Mouse (Mus musculus) brain, embryonic 18.5 days (tissue): ENCODE data around the gene Phtf1.

Experiments used
- DNase-seq: peaks from one replicate; pipeline ENCODE4 v3.0.0-alpha.2; 2012; ENCODE audit warnings: low read depth, low spot score

Phtf1 gene

DNA sequence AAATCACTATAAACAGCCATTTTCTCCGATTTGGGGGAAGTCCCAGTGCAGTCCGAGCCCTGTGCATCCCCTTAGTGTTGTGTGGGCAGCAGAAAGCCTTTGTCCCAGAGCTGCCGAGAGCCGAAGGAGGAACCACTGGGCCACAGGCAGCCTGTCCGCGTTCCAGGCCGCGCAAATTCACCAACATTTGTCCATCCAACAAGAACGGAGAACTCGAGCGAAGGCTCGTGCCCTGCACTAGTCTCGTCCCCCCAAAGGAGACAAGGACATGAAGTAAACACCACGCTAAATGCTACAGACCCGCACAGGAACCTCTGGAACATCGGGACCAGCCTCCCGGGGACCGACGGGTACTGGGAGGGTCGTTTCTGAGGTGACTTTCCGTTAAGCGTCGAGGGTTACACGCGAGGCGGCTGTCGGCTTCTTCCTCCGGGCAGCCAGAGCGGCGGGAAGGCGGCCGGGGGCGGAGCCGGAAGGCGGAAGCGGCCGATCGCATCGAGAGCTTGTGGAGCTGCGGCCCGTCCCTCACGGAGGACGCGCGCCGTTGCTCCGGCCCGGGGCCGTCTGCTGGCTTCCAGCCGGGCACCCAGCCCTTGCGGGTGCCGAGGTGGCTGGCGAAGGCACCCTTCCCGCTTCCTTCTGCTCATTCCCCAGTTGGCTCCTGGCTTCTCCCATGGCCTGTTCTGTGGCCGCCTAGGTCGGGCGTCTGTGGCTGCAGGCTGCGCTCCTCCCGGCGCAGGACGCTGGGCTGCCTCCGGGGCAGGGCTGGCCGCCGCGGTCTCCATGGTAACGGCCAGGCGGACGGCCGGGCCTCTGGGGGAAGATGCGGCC is at the start of gene Phtf1:
Gene Phtf1 (plus strand): TSS at position 250 of the 831 bp plus-strand sequence.
- peak; percentile 42 for DNase-seq

DNA sequence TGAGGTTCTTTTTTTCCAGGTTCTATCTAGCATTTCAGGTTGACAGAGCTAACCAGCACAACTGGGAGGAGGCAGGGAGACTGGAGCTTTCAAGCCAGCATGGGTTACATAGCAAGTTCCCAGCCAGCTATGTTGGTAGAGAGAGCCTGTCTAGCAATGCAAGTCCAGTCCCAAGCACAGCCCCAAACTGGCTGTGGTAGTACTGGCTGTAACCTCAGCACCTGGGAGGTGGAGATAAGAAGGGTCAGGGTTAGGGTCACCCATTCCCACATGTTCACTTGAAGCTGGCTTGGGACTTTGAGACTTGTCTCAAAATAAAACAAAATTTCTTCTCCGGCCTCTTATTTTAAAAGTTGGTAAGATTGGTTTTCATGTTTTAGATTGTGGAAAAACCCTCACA is 47.8 kb upstream of the Phtf1 start:
- DNase-seq, result no peak

DNA sequence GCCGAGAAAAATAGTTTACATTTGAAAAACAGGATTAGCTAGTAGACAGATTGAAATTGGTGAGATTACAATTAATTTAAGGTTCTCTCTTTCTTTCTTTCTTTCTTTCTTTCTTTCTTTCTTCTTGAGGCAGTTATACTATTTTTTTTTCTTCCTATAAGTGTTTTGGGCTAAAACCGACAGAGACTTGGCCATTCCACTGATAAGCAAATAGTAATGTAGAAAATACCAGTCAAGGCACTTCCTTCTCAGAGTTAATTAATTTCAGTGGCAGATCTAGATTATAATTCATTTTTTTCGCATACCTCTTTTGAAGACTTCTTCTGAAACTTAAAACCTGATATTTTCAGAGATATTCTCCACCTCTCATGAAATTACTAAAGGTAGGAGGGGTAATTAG is 42.6 kb upstream of the Phtf1 start:
- DNase-seq, result no peak

DNA sequence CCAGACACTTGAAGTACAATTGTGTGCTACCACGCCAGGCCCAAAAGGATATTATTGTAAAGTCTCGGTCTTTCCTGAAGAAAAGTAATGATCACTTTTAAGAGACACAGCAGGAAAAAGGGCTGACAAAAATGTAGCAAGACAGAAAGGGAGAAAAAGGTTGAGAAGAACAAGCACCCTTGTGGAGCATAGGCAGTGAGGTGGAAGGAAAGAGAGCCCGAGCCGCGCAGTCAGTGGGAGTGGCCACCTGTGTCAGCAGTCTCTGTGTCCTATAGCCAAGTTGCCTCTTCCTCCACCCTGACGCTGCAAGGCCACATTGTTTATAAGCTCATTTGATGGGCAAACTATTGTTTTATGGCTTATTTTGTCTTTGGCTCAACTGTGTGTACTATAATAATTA is 40.4 kb upstream of the Phtf1 start:
- no peak for DNase-seq

DNA sequence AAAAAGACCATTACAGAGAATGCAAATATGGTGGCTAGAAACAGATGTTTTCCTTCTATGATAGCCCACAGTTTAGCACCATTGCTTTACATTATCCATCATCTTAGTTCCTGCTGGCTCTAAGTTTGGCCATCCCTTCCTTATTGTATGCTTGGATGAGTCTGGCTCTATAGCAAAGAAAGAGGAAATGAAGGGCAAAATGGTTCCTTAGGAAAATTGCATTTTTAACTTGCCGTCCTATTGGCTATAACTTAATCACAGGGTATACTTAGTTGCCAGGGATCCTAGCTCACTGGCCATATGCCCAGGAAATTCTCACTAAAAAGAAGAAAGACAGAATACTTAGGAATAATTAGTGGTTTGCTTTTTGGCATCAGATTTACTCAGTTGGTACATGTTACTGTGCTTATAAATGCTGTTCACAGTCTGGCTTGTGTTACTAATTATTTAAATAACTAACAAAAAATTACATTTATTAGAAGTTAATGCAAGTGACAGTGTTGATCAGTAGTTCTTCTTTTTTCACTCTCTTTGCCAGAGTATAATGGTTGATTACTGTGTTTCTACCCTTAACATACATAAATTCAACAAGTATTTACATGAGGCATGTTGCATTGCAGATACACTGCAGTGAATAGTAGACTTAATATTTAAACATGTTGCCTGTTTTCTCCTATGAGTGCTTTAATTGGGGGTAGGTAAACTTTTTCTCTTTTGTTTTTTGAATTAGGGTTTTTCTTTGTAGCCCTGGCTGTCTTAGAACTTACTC is 22.9 kb upstream of the Phtf1 start:
- peak; percentile 72 for DNase-seq

DNA sequence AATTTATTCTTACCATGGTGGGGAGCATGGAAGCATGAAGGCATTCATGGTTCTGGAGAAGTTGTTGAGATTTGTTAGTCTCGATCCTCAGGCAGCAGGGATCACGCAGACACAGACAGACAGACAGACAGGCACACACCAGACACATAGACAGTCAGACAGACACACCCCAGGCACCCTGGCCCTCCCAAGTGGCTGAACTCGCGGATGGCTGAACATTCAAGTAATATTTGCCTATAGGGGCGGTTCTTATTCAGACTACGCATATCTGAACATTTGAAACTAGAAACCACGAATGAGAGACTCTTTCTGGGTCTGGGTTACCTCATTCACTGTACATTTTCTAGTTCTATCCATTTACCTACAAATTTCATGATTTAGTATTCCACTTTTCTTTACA is 19.2 kb upstream of the Phtf1 start:
- DNase-seq, result no peak

DNA sequence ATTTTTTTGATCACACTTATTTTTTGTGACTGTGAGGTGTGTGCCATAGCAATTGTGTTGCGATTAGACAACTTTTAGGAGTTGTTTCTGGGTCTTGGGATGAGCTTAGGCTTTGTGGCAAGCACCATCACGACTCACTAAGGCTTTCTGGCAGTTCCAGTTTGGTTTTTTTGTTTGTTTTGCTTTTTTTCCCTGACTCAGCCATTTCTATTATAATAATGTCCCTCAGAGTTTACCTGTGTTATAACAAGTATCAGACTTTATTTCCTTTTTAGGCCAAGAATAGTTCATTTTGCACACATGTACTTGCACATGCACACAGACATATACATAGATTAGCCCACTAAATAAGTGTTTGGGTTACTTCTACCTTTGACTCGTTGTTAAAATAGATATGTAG is 7.3 kb upstream of the Phtf1 start:
- no peak for DNase-seq

DNA sequence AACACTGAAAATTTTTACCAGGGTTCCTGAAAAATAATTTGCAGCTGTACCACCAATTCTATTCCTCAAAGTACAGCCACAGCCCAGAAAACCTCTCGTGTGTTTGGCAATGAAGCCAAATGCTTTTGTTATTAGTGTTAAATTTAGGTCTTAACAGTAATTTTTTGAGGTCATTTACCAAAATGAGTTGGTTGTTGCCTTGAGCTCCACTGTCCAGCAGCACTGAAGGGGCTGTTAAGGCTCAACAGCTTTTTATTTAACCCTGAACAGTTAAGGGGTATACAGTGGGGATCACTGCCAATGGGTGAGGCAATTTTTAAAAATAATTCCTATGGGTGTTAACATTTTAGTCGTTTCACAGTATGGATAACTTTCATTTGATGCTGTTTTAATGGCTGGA is 679 bp upstream of the Phtf1 start:
- DNase-seq, result no peak

DNA sequence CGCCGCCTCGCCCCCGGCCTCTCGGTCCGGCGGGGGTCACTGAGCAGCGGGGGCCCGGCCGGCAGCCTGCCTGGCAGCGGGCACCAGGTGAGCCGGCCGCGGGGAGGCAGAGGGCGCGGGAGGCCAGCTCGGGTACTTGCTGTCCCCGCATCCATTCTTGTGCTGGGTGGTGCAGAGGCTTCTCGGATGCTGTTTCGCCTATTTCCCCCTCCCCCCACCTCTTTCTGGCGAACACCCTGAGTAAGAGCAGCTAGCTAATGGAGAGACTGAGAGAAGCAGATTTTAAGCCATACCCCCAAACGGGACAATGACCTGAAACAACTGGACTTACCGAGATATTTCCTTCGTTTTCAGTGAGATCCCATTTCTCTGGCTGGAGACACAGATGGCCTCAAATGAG is 791 bp downstream of the Phtf1 start:
- peak; percentile 30 for DNase-seq

DNA sequence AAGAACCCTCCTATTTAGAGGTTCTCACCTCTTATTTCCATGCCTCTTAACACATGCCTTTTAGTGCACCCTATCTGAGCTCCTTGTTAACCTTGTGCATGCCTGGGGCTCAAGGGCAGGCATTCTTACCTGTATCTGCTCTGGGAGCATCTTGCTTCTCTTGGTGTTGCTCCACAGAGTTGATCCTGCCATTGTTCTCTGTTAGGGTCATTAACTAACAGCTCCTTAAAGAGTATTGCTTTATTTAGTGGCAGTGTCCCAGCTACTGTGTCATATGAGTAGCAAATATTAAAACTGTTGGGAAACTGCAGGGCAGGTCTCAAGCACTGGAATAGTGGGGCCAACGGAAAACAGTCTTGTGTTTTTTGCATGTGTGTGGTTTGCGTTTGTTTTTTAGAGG is 3.2 kb downstream of the Phtf1 start:
- DNase-seq, result no peak

DNA sequence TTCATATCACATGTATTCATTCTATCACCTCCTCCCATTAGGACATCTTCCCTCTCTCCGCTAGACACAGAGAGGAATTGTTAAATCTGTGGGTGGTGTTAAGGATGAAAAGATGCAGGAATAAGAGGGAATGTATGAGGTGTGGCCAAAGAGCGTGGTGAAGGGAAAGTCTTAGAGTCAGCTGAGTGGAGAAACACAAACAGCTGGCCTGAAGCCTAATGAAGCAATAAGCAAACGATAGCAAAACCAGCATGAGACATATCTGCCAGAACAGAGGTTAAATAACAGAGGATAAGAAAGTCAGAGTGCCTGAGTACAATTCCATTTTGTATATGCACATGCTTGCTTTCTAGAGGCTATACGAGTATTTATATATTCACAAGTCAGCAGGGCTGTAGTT is 16.6 kb downstream of the Phtf1 start:
- no peak for DNase-seq

DNA sequence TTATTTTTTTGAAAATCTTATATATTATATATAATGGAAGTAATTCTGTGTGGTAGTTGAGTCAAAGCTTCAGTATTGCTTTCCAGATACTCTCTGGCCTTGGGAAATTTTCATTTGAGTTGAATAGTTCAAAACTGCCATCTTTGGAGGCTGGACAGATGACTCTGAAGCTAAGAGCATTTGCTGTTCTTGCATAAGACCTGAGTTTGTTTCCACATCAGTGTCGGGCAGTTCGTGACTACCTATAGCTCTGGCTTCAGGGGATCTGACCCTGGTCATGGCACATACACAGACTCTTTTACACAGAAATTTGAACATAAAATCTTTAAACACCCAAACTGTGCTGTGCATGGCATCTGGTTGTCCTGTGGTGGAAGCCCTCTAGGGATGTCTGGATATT is 17.3 kb downstream of the Phtf1 start:
- no peak for DNase-seq

DNA sequence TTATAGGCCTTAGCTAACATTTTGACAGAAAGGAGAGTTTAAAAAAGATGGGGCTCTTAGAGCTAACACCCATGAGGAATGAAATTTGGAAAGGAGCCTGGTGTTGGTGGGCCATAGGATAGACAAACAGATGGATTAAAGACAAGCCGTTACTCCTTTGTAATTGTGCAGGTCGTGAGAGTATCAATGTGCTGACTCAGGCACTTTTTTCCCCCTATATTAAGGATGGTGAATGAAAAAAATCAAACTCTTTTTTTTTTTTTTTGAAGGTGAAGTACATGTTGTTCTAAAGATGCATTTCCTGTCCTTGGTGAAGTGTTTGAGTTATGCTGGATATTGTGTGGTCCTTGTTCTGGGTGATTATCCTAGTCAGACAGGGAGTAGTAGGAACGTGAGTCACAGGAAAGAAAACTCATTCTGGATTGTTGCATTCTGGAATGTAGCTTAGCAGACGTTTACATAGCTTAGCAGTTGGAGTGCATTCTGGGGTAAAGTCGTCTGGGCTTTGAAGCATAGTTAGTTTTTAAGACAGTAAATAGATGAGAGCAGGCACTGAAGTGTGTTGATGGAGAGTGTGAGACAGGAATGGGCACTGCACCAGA is 20.0 kb downstream of the Phtf1 start:
- no peak for DNase-seq

DNA sequence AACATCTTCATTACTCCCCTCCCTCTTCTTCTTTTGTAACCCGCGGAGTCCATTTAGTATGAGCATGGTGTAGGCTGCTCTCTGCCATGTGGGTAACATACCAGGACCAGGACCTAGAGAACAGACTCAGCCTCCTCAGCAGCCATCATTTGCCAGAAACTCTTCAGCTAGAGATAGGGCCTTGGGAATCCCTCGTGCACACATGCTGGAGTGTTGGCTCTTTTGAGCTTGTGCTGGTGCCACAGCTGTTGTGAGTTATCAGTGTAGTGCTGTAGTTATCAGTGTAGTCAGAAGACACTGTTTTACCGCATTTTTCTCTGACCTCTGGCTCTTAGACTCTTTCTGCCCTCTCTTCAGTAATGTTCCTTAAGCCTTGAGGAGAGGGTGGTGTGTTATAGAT is 21.4 kb downstream of the Phtf1 start:
- no peak for DNase-seq

DNA sequence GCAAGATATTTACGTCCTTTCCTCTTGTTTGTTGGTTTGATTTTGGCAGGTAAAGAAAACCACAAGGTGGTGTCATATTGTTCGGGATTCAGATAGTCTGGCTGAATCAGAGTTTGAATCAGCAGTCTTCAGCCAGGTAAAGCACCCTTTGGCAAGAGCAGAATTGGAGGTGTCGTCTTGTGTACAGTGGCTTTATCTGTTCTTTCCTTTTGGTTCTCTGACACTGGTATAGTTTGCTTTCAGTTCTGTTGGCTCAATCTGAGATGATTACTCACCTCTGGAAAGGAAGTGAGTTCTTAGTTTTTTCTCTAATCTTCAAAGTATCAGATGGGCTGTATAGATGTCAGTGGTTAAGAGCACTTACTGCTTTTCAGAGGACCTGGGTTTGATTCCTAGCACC is 23.4 kb downstream of the Phtf1 start:
- DNase-seq, result no peak

DNA sequence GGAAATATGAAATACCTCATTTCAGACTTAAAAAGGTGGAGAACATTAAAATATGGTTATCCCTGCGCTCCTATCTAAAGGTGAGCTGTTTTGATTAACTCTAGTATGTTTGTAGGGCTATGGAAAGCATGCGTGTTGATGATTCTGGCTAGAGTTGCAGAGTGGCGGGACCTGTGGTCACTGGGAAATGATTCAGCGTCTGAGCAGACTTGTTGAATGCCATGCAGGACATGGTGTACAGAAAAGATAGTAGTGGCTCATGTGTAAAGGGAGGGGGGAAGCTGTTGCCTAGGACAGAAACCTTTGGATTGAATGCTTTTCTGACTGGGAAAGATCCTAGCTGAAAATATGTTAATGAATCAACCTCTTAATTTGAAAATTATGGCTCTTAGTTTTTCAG is 30.8 kb downstream of the Phtf1 start:
- no peak for DNase-seq

DNA sequence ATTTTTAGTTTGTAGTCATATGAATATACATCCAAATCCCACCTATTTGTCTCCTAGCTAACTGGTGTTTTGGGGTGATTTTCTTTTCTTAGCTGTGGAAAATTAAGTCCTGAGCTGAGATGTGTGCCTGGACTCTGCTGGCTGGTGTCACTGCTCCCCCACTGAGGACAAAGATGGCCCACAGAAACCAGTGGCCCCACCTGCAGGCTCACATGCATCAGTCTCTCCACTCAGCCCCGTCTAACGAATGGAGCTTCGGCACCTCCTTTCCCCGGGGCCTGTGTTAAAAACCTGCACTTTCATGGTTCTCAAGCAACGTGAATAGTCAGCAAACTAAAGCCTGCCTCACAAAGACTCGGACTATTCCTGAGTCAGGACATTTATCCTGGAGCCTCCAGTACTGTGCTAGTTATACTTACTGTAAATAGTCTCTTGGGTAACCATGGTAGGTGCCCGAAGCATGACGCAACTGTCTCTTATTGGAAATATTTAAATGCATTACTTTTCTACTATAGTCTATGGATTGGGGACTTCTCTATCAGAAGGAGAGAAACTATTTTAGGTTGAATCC is 39.1 kb downstream of the Phtf1 start:
- DNase-seq, result no peak

DNA sequence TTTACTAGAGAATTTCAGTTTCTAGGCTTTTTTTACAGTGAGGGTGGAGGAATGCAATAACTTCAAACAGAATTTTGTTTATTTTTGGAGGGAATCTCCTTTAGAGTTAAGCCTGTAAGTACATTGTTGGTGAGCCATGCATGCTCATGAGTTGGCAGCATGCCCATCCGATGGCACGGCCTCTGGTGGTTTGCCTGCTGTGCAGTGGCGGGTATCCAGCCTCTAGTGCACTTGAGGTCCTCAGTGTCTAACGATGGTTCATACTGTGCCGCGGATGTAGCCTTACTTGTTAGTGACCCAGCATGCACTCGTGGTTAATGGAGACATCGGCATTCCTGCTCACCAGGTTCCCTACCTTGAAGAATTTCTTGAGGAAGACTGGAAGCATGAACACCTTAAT is 39.6 kb downstream of the Phtf1 start:
- DNase-seq, result no peak

DNA sequence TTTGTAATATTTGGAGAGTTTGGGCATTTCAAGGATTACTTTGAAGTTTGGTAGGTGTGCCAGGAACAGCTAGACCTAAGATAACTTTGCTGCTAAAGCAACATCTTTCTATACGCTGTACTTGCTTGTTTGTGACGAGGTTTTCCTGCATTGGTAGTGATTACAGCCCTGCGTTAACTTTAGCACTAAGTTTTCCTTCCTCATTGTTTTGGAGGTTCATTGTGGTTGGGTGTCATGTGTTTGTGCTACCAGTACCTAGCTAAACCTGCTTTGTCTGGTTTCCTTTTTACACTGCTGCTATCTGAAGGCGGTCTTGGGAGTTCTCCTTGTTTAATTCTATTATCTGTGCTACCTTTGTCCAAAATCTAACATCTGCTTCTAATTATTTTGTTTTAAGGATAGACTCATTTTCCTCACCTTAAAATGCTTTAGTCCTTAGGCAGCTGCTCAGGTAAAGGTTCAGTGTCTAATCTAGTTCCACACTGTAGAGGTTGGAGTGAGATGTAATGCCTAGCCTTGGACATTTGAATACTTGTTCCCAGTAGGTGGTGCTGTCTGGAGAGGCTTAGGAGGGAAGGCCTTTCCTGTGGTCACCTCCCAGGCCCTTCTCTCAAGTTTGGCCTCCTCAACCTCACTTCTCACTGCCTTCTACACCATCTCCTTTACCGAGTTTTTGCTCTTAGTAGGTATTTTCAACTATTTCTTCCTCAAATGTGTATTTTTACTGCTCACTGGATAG is 42.2 kb downstream of the Phtf1 start:
- no peak for DNase-seq

DNA sequence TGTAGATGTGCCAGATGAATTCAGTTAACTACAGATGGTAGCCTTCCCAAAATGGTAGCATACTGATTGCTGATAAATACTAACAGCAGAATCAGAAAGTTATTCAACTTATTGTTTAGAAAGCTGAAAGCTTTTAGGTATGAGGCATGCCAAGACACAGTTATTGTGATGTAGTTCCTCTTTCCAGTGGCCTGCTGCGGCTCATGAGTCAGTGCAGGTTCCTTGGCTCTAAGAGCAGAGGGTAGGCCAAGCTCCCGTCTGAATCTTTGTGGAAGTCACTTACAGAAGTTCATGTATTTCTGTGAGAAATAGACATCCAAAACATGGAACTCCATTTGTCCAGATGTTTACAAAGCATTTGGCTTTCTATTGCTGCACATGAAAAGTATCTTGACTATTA is 44.1 kb downstream of the Phtf1 start:
- no peak for DNase-seq

DNA sequence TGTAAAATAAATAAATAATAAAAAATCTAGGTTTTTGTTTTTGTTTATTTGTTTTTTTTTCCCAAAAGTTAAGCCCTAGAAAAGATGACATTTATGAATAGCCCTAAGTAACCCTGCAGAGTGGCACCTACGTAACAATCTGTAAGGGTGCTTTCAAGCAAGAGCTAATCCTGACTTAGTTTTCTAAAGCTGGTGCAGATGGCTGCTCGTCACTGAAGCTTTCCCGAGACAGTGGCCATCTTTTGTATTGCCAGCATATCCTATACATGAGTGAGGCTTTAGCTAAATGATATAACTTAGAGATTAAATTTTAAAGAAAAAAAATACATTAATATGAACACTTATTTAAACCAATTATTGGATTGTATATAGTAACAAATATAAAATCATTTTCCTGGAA is 50.0 kb downstream of the Phtf1 start:
- no peak for DNase-seq

DNA sequence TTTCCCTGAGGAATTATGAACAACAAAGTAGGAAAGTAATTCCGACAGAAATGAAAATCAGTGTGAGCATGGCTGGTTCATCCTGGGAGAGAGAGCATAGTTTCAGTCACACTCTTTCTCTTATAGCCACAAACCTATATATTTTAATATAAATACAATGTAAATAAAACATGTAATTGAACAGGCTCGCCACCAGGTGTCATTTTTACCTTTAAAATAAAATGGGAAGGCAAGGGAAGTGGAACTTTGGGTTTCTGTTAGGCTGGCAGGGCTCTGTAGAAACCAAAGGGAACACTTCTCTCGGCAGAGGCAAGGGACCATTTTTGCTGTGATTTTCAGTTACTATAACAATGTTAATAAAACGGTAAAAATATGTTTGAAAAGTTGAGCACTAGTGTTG is 51.5 kb downstream of the Phtf1 start:
- DNase-seq, result peak; percentile 12
